Mouse (Mus musculus): ENCODE results near the gene Mlst8. TPM values are rescaled to one million over a fixed set of nuclear protein-coding genes. Genes with fewer than 3 reads are reported as not detected.

Gene Mlst8
- total RNA-seq (2018; cell fraction: chromatin; rRNA removed): 10 to 100 TPM in 20 of 26 experiments, 1 to 10 TPM in 6; 4.1 to 47.2 (median 23.0) TPM
- 10 to 100 TPM in 7 of 26 experiments, 1 to 10 TPM in 19; 1.7 to 14.0 (median 8.5) TPM for total RNA-seq (2018; cell fraction: cytosol; rRNA removed)
- 10 to 100 TPM in 16 of 26 experiments, 1 to 10 TPM in 10; 3.9 to 36.4 (median 12.4) TPM for total RNA-seq (2018; cell fraction: nucleus; rRNA removed)
- polyA plus RNA-seq (2018): 10.9 to 13.2 TPM (median 11.6 TPM) in 3 replicates

- H3K4me3 ChIP-seq (ENCODE audit: inconsistent target): peak within 1 kb of the TSS; percentile 68
- H3K79me2 ChIP-seq (ENCODE audit: inconsistent target): peaks cover 9% of the 10 kb centered on the region; the same call in 1 of the 2 replicates
- WGBS (ENCODE audit: missing documents): under 1% methylated on average over 48 of the region's 48 CpGs
- H3K36me3 ChIP-seq (ENCODE audit: inconsistent target): peaks cover 30% of the 10 kb centered on the region
- H3K27ac ChIP-seq: peak within 1 kb of the TSS; percentile 97
Measured at GRCm38 (mm10) chr17:24478663-24479380, at the start of gene Mlst8. Mlst8 (minus strand) TSS chr17:24479078.

GRCm38 (mm10) chr17:24528560-24528918 lies 49.7 kb upstream of the Mlst8 start:
- H3K4me3 ChIP-seq (ENCODE audit: inconsistent target): peak overlapping the region; percentile 82
- peak overlapping the region; percentile 69 for H3K27ac ChIP-seq
- 5% methylated on average over 8 of the region's 8 CpGs for WGBS (ENCODE audit: missing documents)
- H3K36me3 ChIP-seq (ENCODE audit: inconsistent target): no peaks in the 10 kb centered on the region
- peaks cover 61% of the 10 kb centered on the region for H3K79me2 ChIP-seq (ENCODE audit: inconsistent target)

GRCm38 (mm10) chr17:24527723-24528559 lies 49.1 kb upstream of the Mlst8 start, which contains the start of gene Traf7:
Traf7 (minus strand) TSS chr17:24527938.
- peaks cover 67% of the 10 kb centered on the region for H3K79me2 ChIP-seq (ENCODE audit: inconsistent target)
- peak within 1 kb of the TSS; percentile 82 for H3K4me3 ChIP-seq (ENCODE audit: inconsistent target)
- 2% methylated on average over 40 of the region's 40 CpGs for WGBS (ENCODE audit: missing documents)
- no peaks in the 10 kb centered on the region for H3K36me3 ChIP-seq (ENCODE audit: inconsistent target)
- H3K27ac ChIP-seq: peak within 1 kb of the TSS; percentile 69

GRCm38 (mm10) chr17:24527315-24527714 lies 48.4 kb upstream of the Mlst8 start:
- H3K27ac ChIP-seq: peak overlapping the region; percentile 50
- WGBS (ENCODE audit: missing documents): under 1% methylated on average over 19 of the region's 19 CpGs
- H3K4me3 ChIP-seq (ENCODE audit: inconsistent target): peak overlapping the region; percentile 76
- H3K79me2 ChIP-seq (ENCODE audit: inconsistent target): peaks cover 73% of the 10 kb centered on the region
- H3K36me3 ChIP-seq (ENCODE audit: inconsistent target): no peaks in the 10 kb centered on the region

GRCm38 (mm10) chr17:24524734-24525133 lies 45.9 kb upstream of the Mlst8 start:
- H3K36me3 ChIP-seq (ENCODE audit: inconsistent target): no peaks in the 10 kb centered on the region
- peaks cover 92% of the 10 kb centered on the region for H3K79me2 ChIP-seq (ENCODE audit: inconsistent target)
- no peak overlapping the region for H3K4me3 ChIP-seq (ENCODE audit: inconsistent target)
- 83% methylated on average over 2 of the region's 2 CpGs for WGBS (ENCODE audit: missing documents)
- no peak overlapping the region for H3K27ac ChIP-seq

GRCm38 (mm10) chr17:24520450-24520849 lies 41.6 kb upstream of the Mlst8 start:
- H3K4me3 ChIP-seq (ENCODE audit: inconsistent target): no peak overlapping the region
- H3K27ac ChIP-seq: no peak overlapping the region
- peaks cover 65% of the 10 kb centered on the region for H3K79me2 ChIP-seq (ENCODE audit: inconsistent target)
- H3K36me3 ChIP-seq (ENCODE audit: inconsistent target): peaks cover 36% of the 10 kb centered on the region
- 91% methylated on average over 4 of the region's 4 CpGs for WGBS (ENCODE audit: missing documents)

- WGBS (ENCODE audit: missing documents): 96% methylated on average over 23 of the region's 24 CpGs
- Histone ChIP-seq H3K27ac (no peak overlapping the region), H3K36me3 (ENCODE audit: inconsistent target) (peaks cover 89% of the 10 kb centered on the region), H3K79me2 (ENCODE audit: inconsistent target) (peaks cover 6% of the 10 kb centered on the region; the same call in 1 of the 2 replicates), H3K4me3 (ENCODE audit: inconsistent target) (no peak overlapping the region)
Measured at GRCm38 (mm10) chr17:24514270-24515257, 35.7 kb upstream of the Mlst8 start.

- Histone ChIP-seq H3K36me3 (ENCODE audit: inconsistent target) (peaks cover 93% of the 10 kb centered on the region), H3K79me2 (ENCODE audit: inconsistent target) (no peaks in the 10 kb centered on the region), H3K27ac (no peak overlapping the region), H3K4me3 (ENCODE audit: inconsistent target) (no peak overlapping the region)
- 73% methylated on average over 5 of the region's 5 CpGs for WGBS (ENCODE audit: missing documents)
Measured at GRCm38 (mm10) chr17:24513609-24514008, 34.7 kb upstream of the Mlst8 start.

- H3K36me3 ChIP-seq (ENCODE audit: inconsistent target): peaks cover 47% of the 10 kb centered on the region
- H3K27ac ChIP-seq: no peak overlapping the region
- WGBS (ENCODE audit: missing documents): 96% methylated on average over 12 of the region's 12 CpGs
- no peak overlapping the region for H3K4me3 ChIP-seq (ENCODE audit: inconsistent target)
- H3K79me2 ChIP-seq (ENCODE audit: inconsistent target): no peaks in the 10 kb centered on the region
Measured at GRCm38 (mm10) chr17:24507806-24508460, 29.1 kb upstream of the Mlst8 start.

- H3K79me2 ChIP-seq (ENCODE audit: inconsistent target): no peaks in the 10 kb centered on the region
- WGBS (ENCODE audit: missing documents): 74% methylated on average over 16 of the region's 19 CpGs
- peaks cover 43% of the 10 kb centered on the region for H3K36me3 ChIP-seq (ENCODE audit: inconsistent target)
- H3K27ac ChIP-seq: no peak overlapping the region
- H3K4me3 ChIP-seq (ENCODE audit: inconsistent target): no peak overlapping the region
Measured at GRCm38 (mm10) chr17:24507129-24507664, 28.3 kb upstream of the Mlst8 start.

GRCm38 (mm10) chr17:24506332-24507070 lies 27.6 kb upstream of the Mlst8 start:
- no peak overlapping the region for H3K4me3 ChIP-seq (ENCODE audit: inconsistent target)
- H3K27ac ChIP-seq: no peak overlapping the region
- WGBS (ENCODE audit: missing documents): 66% methylated on average over 36 of the region's 36 CpGs
- peaks cover 36% of the 10 kb centered on the region for H3K36me3 ChIP-seq (ENCODE audit: inconsistent target)
- H3K79me2 ChIP-seq (ENCODE audit: inconsistent target): no peaks in the 10 kb centered on the region

GRCm38 (mm10) chr17:24505286-24505955 lies 26.5 kb upstream of the Mlst8 start:
- H3K4me3 ChIP-seq (ENCODE audit: inconsistent target): no peak overlapping the region
- H3K27ac ChIP-seq: no peak overlapping the region
- WGBS (ENCODE audit: missing documents): 97% methylated on average over 24 of the region's 30 CpGs
- H3K36me3 ChIP-seq (ENCODE audit: inconsistent target): peaks cover 25% of the 10 kb centered on the region
- no peaks in the 10 kb centered on the region for H3K79me2 ChIP-seq (ENCODE audit: inconsistent target)
